Mouse (Mus musculus) cerebral cortex, adult 2 months (tissue): ENCODE data around the gene Ncam1.

ENCODE experiments used
- WGBS: fragments of 180-500 bp; shearing (Covaris S2); methylation state at CpG from one replicate; pipeline ENCODE4 v1.1.7; 2018; 5-methylcytosine and 5-hydroxymethylcytosine counted together

Ncam1 gene

DNA sequence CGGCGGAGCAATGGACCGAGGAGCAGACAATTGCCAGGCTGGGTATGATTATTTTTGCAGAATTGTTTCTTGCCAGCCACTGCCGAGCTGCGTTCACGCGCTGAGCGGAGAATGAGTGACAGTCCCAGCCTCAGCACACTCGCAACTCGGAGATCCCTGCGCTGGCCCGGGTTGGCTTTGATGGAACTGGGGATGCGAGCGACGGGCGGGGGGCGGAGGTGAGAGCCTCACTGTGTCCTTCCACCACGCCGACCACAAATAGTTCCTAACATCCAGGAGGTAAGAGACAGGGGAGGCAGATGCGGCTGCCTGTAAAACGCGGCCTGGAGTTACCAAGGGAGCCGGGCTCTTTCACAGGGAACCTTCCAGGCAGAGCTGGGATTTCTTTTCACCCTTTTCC is at the start of gene Ncam1:
Gene Ncam1, minus strand, starts transcription at position 120 of the 400 bp plus-strand sequence.
- WGBS, result under 1% methylated on average over 23 of the region's 23 CpGs

DNA sequence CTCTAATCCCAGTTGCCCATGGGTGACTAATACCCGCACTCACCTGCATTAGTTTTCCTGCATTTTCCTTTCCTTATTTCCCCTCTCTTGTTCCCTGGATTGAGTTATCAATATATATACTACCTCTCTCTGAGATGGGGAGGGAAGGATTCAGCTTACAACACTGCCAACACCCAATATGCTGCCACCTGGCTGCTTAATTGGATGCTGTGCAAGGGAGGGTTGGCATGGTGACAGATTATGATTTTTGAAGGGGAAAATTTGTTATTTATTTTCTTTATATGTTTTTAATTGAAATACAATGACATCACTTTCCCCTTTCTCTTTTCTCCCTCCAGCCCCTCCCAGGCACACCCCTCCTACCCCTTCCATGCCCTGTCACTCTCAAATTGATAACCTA is 35.3 kb upstream of the Ncam1 start:
- 93% methylated on average over 1 of the region's 1 CpGs for WGBS

DNA sequence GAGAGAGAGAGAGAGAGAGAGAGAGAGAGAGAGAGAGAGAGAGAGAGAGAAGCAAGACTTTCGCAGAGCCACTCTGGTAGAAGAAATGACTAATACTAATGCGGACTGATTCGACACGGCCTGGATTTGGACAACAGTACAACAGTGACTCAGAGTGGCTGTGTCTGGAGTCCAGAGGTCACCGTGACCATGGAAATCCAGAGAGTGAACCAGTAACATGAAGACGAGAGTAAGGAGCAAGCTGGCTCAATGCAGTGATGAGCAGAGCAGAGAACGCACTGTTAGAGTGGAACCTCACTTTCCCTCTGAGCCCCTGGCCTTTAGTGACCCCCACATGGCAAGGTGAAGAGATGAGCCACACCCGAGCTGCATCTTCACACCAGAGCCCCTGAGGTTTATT is 28.9 kb upstream of the Ncam1 start:
- 95% methylated on average over 8 of the region's 8 CpGs for WGBS

DNA sequence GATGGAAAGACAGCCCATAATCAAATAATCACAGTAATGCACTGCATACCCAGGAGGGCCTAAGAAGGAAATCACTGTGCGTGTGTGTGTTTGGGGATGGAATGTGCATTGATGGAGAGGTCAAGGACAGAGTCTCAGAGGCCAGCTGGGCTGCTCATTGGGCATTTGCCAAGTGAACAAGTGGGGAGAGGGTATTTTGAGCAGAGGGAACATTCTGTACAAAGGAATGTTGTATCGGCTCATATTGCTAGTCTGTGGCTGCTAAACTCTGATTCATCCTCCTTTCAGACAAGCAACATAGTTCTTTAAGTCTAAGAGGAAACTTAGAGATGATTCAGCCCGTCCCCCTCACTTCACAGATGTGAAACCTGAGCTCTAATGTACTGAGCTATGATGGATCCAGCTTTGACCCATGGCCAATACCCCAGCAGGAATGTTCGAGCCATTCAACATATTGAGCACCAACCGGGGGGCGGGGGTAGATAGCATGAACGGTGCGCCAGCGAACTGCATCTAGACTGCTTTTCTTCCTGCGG is 17.5 kb upstream of the Ncam1 start:
- 63% methylated on average over 10 of the region's 10 CpGs for WGBS

DNA sequence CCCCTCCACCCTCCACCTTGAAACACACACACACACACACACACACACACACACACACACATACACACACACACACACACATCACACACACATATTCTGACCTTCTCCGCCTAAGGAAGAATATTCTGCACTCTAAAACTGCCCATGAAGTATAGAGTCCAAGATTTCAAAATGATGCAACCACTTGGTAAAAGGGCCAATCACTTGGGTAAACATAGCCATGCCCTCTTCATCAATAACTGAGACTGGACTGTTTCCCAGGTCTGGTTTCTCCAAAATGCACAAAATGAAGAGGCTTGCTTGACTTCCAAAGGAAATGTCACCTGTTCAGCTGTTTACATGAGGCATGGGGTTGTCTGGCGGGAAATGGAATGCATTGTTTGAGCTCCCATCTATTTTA is 15.7 kb upstream of the Ncam1 start:
- 89% methylated on average over 2 of the region's 2 CpGs for WGBS

DNA sequence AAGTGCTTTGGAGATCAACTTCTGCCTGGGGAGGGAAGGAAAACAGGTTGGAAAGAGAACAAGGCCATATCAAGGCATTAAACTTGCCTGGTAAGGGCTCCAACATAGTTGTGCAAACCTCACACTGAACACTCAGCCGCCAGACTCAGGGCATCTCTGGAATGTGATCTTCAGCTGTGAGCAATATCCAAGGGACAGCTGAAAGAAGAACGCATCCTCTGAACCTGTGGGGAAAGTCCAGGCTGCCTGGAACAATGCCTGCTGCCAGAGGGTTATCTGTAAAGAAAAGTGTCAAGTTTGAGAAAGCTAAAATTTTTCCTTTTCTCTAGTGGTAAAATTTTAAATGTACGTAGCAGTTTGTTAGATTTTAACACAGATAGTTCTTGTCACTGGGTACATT is 4.5 kb upstream of the Ncam1 start:
- 90% methylated on average over 3 of the region's 3 CpGs for WGBS

DNA sequence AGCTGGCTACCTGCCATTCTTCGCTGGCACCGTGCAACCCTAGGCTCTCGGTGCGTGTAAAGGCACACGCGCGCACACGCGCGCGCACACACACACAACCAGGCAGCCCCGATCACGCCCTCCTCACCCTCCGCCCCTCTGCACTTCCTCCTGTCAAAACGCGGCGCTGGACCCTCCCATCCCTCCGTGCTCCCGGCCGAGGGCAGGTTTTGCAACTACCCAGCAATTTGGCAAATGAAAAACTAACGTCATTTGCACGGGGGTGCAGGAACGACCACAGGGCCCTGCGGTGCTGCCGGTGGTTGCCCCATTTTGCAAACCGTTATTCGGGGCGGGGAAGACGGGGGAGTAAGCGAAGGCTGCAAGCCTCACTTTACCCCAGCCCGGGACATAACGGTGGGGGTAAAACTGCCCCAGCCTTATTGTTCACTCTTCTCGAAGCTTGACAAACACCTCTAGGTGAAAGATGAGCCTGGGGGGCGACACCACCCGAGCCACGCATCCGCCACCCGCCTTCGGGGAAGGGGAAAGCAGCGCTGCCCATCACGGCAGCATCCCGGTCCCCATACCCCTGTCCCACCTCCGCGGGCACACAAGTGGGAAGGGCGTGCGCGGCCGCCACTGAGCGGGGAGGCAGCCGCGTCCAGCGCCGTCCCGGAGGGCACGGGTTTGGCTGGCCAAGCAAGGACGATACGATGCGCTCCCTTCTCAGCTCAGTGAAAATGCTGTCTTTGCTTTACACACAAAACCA is 729 bp downstream of the Ncam1 start:
- under 1% methylated on average over 58 of the region's 58 CpGs for WGBS

DNA sequence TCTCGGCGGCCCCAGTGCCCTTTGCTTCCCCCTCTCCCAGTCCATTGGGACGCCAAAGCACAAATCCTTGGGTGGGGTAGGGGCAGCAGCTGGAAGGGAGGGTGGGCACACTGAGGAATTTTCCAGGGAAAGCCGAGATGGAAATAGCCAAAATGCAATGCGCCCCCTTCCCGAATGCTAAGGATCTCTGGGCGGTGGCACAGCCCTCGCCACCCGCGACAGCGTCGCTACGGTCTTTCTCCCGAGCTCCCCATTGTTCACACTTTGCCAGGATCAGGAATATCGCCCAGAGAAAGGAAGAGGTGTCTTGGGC is 1.3 kb downstream of the Ncam1 start:
- 0% methylated on average over 15 of the region's 15 CpGs for WGBS

DNA sequence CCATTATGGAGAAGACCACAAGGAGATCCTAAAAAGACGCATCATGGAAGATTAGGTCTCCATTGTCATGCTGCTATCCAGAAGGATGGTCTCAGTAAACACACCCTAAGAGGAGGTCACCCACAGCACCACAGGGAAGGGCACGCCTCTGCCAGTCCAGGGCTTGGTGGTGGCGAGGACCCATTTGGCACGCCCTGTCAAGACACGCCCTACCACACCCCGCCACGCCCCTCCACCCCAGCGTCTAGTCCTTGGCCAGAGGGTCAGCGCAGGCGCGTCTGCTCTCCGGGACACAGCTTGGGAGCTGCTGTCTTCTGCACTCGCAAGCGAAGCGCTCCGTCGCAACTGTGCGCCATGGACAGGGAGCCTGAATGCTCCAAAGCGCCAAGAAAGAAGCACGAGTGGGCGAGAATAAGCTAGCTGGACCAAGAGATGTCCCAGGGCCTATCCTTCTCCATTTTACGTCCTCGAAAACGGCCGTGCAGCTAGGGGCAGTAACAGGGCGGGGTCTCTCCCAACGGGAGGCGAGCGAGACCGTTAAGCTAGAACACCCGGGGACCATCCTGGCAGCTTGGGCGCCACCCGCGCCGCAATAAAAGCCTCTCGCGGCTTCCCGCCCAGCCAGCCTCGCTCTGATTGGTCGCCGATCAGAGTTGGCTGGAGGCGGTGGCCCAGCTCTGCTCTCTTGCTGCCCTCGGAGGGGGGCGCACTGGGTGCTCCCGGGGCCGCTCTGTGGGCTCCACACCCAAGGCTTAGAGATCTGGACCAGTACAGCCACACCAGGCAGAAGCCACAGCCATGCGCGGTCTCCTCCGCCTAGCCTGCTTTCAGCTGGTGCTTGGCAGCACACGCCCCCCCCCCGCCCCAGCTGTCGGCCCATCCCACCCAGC is 1.9 kb downstream of the Ncam1 start:
- WGBS, result under 1% methylated on average over 52 of the region's 52 CpGs

DNA sequence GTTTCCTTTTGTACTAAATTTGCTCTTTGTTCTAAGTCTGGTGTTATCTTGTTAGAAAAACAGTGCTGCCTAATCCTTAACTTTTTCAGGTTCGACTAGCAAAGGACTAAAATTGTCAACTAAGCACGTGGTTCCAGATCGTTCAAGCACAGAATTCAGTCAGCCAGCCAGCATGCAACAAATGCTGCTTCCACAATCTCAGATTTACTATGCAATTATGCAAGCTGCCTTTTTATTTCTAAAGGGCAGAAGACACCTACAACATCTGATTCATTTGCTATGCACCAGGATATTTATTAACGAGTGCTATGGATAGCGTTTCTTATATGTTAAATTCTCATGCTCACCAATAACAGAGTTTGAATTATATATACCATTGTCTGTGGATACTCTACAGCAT is 2.8 kb downstream of the Ncam1 start:
- 23% methylated on average over 5 of the region's 5 CpGs for WGBS

DNA sequence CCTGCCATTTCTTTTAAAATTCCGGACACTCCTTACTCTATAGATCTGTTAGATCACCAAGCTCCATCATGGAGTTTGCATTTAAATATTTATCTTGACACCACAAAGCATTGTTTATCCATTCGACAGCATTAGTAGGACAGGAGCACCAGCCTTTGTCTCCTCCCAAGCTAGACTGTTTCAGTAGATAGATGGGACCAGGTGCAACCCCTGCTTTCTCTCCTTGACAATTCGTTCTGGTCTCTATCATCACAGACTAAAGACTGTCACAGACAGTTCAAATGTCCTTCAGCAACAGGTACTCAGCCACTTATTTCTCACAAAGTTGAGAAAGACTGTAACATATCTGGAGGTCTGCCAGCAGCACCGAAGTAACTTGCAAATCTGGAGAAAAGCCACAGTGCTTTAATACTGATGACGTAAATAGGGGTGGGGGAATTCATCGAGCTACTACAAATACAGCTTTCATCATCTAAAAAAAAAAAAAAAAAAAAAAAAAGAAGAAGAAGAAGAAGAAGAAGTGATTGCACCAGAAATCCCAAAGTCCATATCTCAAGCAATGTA is 4.7 kb downstream of the Ncam1 start:
- WGBS, result 35% methylated on average over 6 of the region's 6 CpGs

DNA sequence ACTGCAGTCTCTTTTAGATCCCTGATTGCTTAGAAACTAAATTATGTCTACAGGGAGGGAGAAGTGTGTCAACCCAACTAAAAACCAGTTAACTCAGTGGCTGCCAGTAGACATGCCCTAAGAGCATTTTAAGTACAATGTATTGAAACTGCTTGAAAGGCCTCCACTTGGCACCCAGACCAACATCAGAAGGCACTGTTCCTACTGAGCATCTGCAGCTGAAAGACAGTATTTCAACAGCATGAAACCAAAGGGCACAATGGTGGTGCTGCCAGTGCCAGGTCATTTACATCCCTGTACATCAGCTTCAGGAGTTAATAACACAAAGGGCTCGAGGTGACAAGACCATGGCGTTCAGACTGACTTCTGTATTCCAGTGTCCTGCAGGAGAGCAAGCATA is 5.5 kb downstream of the Ncam1 start:
- 47% methylated on average over 2 of the region's 2 CpGs for WGBS

DNA sequence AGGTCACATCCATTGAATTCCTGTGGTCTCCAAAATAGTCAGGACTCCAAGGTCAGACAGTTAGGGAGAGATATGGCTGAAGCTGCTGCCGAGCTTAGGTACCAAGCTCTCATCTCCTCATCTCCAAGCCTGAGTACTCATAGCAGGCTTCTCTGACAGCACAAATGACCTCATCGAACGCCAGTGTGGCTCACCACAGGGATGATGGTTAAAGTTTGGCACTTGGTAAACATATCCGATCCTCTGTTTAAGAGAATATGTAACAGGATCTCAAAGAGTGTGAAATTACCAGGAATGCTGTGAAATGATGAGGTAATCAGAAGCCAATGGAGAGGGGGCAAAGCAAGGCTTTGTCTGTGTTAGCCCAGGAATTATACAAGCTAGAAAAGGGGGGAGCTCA is 6.1 kb downstream of the Ncam1 start:
- WGBS, result 47% methylated on average over 4 of the region's 4 CpGs

DNA sequence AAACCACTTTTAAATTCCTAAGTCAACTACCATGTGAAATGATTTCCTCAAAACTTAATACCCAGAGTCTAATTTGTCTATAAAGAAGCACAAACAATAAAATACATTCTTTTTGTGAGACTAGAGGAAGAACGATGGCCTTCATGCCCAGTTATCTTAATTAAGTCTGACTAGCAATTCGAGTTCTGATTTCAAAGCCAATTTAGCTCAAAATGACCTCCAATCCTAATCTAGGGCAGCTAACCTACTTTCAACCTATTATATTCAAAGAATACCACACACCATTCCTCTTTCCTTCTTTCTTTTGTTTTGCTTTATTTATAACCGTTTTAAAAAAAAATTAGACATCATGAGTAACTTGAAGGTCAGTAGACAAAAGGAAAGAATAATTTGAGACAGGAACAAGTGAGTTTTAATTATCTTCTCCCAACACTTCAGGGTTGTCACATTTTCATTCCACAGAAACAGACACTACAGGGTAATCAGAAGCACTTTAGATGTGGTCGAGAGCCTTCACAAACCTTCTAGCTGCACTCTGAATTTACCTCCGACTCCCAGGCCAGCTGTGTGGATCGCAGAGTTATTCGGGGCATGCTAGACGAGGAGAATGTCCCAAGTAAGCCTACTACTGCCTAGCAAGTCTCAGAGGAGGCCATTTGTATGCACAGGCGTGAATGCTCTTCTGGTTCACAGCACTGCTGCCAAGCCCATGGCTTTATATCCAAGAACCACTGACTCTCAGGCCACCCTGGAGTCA is 17.5 kb downstream of the Ncam1 start:
- WGBS, result 57% methylated on average over 9 of the region's 9 CpGs

DNA sequence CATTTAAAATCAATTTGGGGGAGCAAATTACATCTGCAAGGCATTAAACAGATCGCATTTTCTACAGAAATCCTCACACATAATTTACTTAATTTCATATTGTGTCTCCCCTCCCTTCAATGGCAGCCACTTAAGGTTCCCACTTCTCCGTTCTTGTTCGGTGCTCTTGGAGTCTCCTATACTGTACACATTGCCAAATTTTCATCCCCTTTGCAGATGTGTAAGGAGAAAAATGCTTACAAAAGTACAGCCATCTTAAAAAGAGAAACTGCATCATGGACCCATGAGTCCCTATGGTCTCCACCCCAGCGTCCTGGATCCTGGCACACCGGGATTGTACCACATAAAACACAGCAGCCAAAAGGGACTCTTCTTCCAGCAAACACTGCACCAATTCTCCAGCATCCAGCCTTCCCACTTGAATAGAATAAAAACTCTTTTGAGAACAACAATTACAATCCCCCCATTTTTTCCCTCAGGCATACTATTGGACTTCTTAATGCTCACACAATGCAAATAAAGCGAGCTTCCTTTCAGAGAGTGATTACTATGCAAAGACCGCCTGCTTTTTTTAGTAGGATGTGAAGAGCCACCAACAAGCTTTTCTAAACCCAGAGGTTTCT is 21.6 kb downstream of the Ncam1 start:
- 44% methylated on average over 7 of the region's 7 CpGs for WGBS

DNA sequence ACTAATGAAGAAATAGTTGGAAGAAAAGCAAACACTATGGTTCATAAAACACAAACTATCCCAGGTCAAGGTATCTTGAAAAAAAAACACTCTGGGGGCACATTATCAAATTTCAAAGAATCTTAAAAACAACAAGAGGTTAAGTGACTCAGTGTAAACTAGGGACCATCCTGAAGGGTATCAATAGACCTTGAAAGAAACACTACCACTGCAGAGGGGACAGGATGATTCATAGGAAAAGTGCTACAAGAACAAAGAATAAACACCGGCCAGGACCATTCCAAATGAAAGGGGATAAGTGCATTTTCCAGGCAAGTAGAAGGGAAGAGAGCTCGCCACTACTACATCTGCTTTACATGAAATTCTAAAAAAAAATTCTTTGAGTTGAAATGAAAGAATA is 32.1 kb downstream of the Ncam1 start:
- WGBS, result 50% methylated on average over 2 of the region's 2 CpGs

DNA sequence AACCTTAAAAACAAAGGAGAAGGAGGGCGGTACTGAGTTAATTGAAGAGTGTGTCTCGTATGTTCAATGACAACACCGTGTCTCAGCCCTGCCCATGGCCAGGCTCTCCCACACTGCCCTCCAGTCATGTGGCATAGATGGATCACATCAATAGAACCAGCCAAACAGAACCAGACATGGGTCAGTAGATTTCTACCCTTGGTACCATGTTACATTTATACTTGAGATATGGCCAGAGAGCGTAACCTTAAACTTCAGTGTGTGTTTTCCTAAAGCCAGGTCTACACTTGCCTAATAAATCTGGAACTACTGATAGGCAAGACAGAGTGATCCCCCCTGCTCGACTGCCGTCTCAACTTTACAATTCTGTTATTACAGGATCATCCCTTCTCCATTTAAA is 38.2 kb downstream of the Ncam1 start:
- WGBS, result 68% methylated on average over 6 of the region's 6 CpGs

DNA sequence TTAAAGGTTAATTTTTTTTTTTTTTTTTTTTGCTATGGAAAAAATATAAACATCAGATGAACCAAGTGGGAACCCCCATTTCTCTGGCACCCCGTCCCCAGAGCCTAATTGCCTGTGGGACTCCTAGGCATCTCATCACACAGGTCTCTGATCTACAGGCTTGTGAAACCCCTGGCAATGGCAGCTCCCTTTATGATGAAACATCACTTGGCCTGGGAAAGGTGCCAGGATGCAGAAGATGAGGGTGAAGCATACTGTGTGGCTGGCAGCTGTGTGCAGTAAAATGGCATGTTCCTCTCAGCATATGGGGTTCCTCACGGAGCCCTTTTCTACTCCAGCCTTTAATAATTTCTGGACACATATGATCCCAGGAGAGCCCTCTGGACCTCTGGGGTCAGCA is 40.3 kb downstream of the Ncam1 start:
- WGBS, result 27% methylated on average over 2 of the region's 2 CpGs

DNA sequence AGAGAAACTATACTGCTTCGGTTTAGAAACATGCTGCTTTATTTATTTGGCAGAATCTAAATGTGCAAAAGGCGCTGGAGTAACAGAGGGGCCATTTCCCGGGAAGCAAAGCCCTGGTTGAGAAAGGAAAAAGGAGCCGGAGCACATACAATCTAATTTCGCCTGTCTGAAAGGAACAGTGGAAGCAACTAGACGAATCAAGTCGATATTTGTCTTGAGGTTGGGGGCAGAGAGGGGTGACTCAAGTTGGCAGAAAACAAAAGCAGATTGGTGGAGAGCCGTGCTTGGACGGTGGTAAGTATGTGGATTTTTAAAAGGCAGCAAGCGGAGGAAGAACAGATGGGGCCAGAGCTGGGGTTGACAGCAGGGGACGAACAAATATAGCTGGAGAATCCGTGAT is 40.7 kb downstream of the Ncam1 start:
- 30% methylated on average over 12 of the region's 12 CpGs for WGBS

DNA sequence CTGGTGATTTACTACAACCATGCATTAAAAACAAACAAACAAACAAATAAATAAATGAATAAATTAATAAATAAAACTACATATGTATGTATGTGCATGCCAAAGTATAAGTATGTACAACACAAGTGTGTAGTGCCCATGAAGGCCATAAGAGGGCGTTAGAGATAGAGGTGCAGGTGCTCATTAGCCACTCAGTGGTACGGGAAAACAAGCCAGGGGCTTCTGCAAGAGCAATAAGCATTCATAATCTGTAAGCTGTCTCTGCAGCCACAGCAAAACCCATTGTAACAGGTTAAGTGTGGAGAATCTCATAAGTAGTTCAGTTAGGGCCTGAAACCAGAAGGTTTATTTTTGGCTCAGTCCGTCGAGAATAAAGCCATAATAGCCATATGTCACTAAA is 41.1 kb downstream of the Ncam1 start:
- 51% methylated on average over 4 of the region's 4 CpGs for WGBS

DNA sequence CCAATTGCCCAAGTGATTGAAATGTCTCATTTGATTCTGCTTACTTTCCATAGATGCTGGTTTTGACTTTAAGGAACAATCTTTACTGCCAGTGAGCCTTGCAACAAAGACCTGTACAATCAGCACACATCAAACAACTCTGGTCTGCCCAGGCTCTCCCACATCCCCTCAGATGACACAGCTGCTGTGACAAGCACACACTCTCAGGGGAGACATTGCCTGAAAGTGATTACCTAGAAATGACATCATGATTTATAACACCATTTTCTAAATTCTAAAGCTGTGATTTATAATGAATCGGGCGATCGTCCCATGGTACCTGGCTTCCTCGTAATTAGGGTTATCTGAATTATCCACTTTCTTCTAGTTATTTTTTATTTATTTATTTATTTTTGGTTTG is 42.0 kb downstream of the Ncam1 start:
- 93% methylated on average over 4 of the region's 4 CpGs for WGBS

DNA sequence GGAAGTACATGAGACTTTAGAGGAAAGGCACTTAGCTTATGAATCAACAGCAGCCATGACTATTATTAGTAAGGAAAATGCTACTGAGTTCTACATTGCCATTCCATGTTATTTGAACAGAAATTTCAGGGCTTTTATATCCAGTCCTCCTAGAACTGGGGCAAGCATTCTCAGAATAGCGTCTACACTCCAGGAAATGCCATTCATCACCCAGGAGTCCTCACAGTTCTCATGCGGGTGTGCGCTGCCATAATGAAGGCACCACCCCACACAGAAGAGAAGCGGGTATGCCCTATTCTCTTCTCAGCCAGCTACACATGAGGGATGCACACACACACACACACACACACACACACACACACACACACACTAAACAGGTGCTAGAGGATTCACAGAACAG is 43.5 kb downstream of the Ncam1 start:
- WGBS, result 33% methylated on average over 4 of the region's 4 CpGs
